Mouse (Mus musculus): ENCODE results near the gene Ubqln3.

The Ubqln3 gene

DNA sequence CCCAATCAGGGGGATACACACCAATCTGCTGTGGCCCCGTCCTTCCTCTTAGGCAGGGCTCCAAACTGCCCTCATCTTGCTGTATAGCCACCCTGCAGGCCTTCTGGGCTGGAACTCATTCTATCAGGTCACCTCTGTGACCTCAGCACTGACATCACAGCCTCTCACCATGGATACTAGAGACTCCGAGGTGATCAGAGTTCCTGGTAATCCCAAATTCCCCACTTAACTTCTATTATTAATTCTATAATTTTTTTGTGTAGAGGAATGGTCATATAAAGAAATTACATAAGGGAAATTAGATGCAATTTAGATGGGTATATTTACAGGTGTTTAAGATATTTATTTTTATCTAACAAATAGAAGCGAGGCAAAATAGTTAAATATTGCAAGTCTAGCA, at the start of gene Ubqln3:
TSS of gene Ubqln3 (minus strand) at position 101 of the 400 bp plus-strand sequence.
- TF ChIP-seq GATA4 (IDR thresholded peaks at IDR 0.05; ENCODE audit: insufficient replicate concordance, low read length), result no peak

- TF ChIP-seq GATA4 (IDR thresholded peaks at IDR 0.05; ENCODE audit: insufficient replicate concordance, low read length), result no peak
Observed at GRCm38 (mm10) chr7:104191275-104191674, 48.2 kb upstream of the Ubqln3 start.

DNA sequence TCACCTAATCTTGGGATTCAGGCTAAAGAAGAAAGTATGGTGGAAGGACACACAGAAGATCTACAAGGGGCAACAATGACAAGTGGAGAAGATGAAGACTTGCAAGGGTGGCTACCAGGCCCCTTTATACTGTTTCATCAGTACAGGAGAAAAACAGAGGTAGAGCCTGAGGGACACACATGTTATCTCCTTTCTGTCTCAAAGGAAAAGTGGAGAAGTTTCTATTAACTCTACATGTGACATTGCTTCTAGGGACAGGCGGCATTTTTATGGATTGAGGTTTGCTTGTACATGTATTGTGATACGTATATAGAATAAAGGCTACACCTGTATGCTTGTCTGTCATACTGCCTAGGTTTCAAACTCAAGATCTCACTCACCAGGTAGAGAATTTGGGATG, 40.2 kb upstream of the Ubqln3 start, which contains the start of gene Olfr648:
TSS of gene Olfr648 (minus strand) at position 101 of the 400 bp plus-strand sequence.
- no peak for TF ChIP-seq GATA4 (IDR thresholded peaks at IDR 0.05; ENCODE audit: insufficient replicate concordance, low read length)

- TF ChIP-seq GATA4 (IDR thresholded peaks at IDR 0.05; ENCODE audit: insufficient replicate concordance, low read length), result no peak
Observed at GRCm38 (mm10) chr7:104179074-104179473, 36.0 kb upstream of the Ubqln3 start.

GRCm38 (mm10) chr7:104178422-104179054, 35.5 kb upstream of the Ubqln3 start:
- TF ChIP-seq GATA4 (IDR thresholded peaks at IDR 0.05; ENCODE audit: insufficient replicate concordance, low read length), result no peak

GRCm38 (mm10) chr7:104175085-104175484, 32.0 kb upstream of the Ubqln3 start:
- TF ChIP-seq GATA4 (IDR thresholded peaks at IDR 0.05; ENCODE audit: insufficient replicate concordance, low read length), result no peak

DNA sequence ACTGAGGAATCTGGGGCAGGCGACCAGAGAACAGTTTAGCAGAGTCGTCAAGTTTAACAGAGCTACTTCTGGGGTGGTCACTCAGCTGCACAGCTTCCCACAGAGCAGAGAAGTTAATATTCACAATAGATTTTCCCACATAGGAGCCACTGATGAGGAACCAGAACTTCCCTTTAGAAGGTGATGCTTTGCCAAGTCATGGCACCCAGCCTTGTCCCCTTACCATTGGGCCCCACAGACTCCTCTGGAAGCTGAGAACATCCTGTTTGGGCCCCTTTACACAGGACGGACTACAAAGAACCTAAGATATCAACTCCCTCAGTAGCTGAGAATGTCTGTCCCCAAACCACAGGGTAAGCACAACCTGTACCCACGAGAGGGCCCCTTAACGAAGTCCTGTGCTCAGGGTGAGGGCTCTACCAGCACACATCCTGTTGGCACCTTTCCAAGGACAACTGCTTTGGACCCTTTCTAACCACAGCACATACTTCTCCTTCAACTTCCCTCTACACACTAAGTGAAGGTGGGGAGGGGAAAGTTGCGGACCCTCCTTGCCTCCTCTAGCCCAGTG, 26.6 kb upstream of the Ubqln3 start:
- TF ChIP-seq GATA4 (IDR thresholded peaks at IDR 0.05; ENCODE audit: insufficient replicate concordance, low read length), result no peak

- no peak for TF ChIP-seq GATA4 (IDR thresholded peaks at IDR 0.05; ENCODE audit: insufficient replicate concordance, low read length)
Observed at GRCm38 (mm10) chr7:104167105-104167504, 24.0 kb upstream of the Ubqln3 start.

- no peak for TF ChIP-seq GATA4 (IDR thresholded peaks at IDR 0.05; ENCODE audit: insufficient replicate concordance, low read length)
Observed at GRCm38 (mm10) chr7:104150456-104150855, 7.4 kb upstream of the Ubqln3 start, which contains the start of gene Ubqlnl. Gene Ubqlnl (minus strand): TSS chr7:104150556.

DNA sequence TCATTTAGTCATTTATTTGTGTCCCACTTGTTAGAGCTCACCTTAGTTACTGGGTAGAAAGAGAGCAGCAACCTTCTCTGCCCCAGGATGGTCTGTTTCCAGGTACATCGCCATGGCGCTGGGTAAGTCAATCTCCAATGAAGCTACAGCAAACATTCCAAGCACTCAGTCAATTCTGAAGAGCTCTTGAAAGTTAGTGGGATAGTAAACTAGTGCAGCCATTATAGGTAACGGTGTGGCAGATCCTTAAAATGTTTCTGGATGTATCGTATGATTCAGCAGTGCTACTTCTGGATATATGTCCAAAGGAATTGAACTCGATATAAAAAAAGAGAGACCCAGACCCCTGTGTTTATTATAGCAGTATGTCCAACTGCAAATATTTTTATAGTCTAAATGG, 5.8 kb downstream of the Ubqln3 start, which contains the start of gene Olfr643:
TSS of gene Olfr643 (minus strand) at position 101 of the 400 bp plus-strand sequence.
- TF ChIP-seq GATA4 (IDR thresholded peaks at IDR 0.05; ENCODE audit: insufficient replicate concordance, low read length), result no peak

- no peak for TF ChIP-seq GATA4 (IDR thresholded peaks at IDR 0.05; ENCODE audit: insufficient replicate concordance, low read length)
Observed at GRCm38 (mm10) chr7:104129726-104130125, 13.4 kb downstream of the Ubqln3 start, which contains the start of gene Ubqln5. Gene Ubqln5 (minus strand): TSS chr7:104129826.

DNA sequence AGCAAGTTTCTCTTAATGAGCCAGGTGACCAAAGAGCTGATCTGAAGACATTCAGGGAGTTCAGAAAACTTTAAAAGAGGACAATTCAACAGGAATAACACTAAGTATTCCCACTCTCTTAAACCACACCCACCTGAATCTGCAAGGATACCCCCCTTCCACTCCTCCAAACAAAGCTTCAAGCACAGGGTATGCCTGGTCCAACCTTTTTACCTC, 38.4 kb downstream of the Ubqln3 start, which contains the start of gene Olfr646:
TSS of gene Olfr646 (plus strand) at position 117 of the 216 bp plus-strand sequence.
- no peak for TF ChIP-seq GATA4 (IDR thresholded peaks at IDR 0.05; ENCODE audit: insufficient replicate concordance, low read length)

- no peak for TF ChIP-seq GATA4 (IDR thresholded peaks at IDR 0.05; ENCODE audit: insufficient replicate concordance, low read length)
Observed at GRCm38 (mm10) chr7:104103913-104104756, 38.9 kb downstream of the Ubqln3 start.

Measured in liver, adult (tissue).